ENCODE assay signal across 20 mouse cellular contexts in the genomic region with DNA sequence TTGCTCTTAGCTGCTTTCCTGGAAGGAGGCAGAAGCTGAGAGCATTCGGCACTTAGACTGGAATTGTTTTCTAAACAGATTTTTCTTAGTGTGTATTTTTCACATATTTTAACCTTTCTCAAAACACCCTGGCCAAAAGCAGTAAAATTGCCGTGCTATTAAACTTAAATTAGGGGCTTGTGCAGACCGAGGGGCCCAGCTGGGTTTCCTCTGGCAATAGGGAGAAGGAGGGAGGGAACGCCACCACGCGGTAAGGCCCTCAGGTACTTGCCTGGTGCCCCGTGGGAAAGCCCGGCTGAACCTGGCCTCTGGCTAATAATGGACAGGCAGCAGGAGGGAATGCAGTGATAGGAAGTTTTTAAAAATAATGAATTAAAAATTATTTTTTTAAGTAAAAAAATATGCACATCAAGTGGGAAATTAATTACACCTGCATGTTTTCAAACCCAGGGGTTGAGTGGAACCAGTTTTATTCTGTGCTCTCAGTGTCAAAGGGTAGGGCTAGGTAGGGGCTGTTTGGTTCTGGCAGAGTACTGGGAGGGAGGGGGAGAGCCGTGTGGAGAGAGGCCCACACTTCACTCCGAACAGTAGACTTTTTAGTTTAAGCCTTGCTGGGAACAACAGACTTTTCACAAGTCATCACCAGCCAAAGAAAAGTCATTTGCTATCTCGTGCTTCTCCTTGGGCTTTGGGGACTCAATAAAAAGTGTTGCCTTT.
DNase-seq lines count a peak whose midpoint lies in the region; ATAC-seq and TF ChIP-seq lines count a peak whose summit lies in the region.
"Had no signal": no experiment of that assay in that cellular context is flagged by ENCODE, and none has a peak within 500 bp of the region (broad histone marks: within the 10 kb centered on the region; RNA-seq: fewer than 3 reads in every experiment).

No protein-coding gene starts in this region.

- peak; percentile 30 for DNase-seq in embryo, embryonic 10.5 days (ENCODE audit: low spot score)
- DNase-seq in embryo, embryonic 9.5 days (ENCODE audit: extremely low spot score), result no peak
- peak; percentile 79 for DNase-seq in kidney, postnatal 0 days (ENCODE audit: low spot score)
- DNase-seq in kidney, postnatal 25 days, result no peak
- peak; percentile 64 for DNase-seq in embryonic facial prominence, embryonic 10.5 days (ENCODE audit: low spot score)
- DNase-seq in cerebellum, postnatal 4 days (ENCODE audit: low spot score in 2 of 2), result no peak
- DNase-seq in gastrocnemius, postnatal 14 days, result no peak
- DNase-seq: cerebellum, adult 9-11 months; heart, postnatal 36 days; lung, embryonic 14.5 days; lung, postnatal 4 days; right cerebral cortex, postnatal 4 days; thymus, postnatal 14 days had no signal

- no peak overlapping the region for H3K9ac ChIP-seq in kidney, postnatal 0 days (ENCODE audit: low read depth, low read length)
- H3K9ac ChIP-seq in limb, embryonic 12.5 days (replicated peaks), result no peak overlapping the region
- H3K9ac ChIP-seq: embryonic facial prominence, embryonic 15.5 days; forebrain, embryonic 13.5 days; heart, embryonic 13.5 days; lung, embryonic 14.5 days had no signal

- no peak overlapping the region for H3K4me3 ChIP-seq in kidney, postnatal 0 days (replicated peaks; ENCODE audit: low read depth, low read length)
- H3K4me3 ChIP-seq in embryonic facial prominence, embryonic 10.5 days, result no peak overlapping the region
- H3K4me3 ChIP-seq in limb, embryonic 12.5 days (replicated peaks), result no peak overlapping the region
- H3K4me3 ChIP-seq: embryonic facial prominence, embryonic 15.5 days; forebrain, embryonic 13.5 days; heart, embryonic 13.5 days; layer of hippocampus, adult 2 months; midbrain, embryonic 10.5 days had no signal

- no peaks in the 10 kb centered on the region for H3K9me3 ChIP-seq in kidney, postnatal 0 days (replicated peaks; ENCODE audit: low read length)
- no peaks in the 10 kb centered on the region for H3K9me3 ChIP-seq in embryonic facial prominence, embryonic 10.5 days
- H3K9me3 ChIP-seq in limb, embryonic 12.5 days, result no peaks in the 10 kb centered on the region
- H3K9me3 ChIP-seq: embryonic facial prominence, embryonic 15.5 days; forebrain, embryonic 13.5 days; heart, embryonic 13.5 days; midbrain, embryonic 10.5 days had no signal

- no peaks in the 10 kb centered on the region; the same call in 1 of the 2 replicates for H3K27me3 ChIP-seq in kidney, postnatal 0 days (ENCODE audit: insufficient read depth, low read length)
- peaks cover 9% of the 10 kb centered on the region; the same call in 1 of the 2 replicates for H3K27me3 ChIP-seq in embryonic facial prominence, embryonic 10.5 days (replicated peaks; ENCODE audit: low read depth, poor library complexity, severe bottlenecking)
- no peaks in the 10 kb centered on the region for H3K27me3 ChIP-seq in limb, embryonic 12.5 days
- H3K27me3 ChIP-seq: embryonic facial prominence, embryonic 15.5 days; forebrain, embryonic 13.5 days had no signal

- TF ChIP-seq CTCF in kidney, postnatal 0 days (IDR thresholded peaks at IDR 0.05; ENCODE audit: low read depth), result no peak

- no peak overlapping the region for H3K4me2 ChIP-seq in kidney, postnatal 0 days (ENCODE audit: low read length)
- H3K4me2 ChIP-seq in limb, embryonic 12.5 days, result 0 out of 2 replicates have a peak overlapping the region, but pooled peaks have one; percentile 19
- H3K4me2 ChIP-seq: embryonic facial prominence, embryonic 15.5 days; forebrain, embryonic 13.5 days; heart, embryonic 13.5 days; lung, embryonic 14.5 days had no signal

- peaks cover 7% of the 10 kb centered on the region; the same call in 1 of the 2 replicates for H3K4me1 ChIP-seq in kidney, postnatal 0 days (replicated peaks; ENCODE audit: insufficient read depth, low read length)
- peaks cover 62% of the 10 kb centered on the region for H3K4me1 ChIP-seq in embryonic facial prominence, embryonic 10.5 days
- H3K4me1 ChIP-seq in limb, embryonic 12.5 days (replicated peaks), result peaks cover 63% of the 10 kb centered on the region
- H3K4me1 ChIP-seq: forebrain, embryonic 13.5 days had no signal

- WGBS in kidney, postnatal 0 days, result 23% methylated on average over 11 of the region's 11 CpGs
- WGBS in embryonic facial prominence, embryonic 10.5 days, result 36% methylated on average over 11 of the region's 11 CpGs
- WGBS in limb, embryonic 12.5 days, result 11% methylated on average over 11 of the region's 11 CpGs

- no peak overlapping the region for H3K27ac ChIP-seq in kidney, postnatal 0 days
- peak overlapping the region; percentile 74 for H3K27ac ChIP-seq in embryonic facial prominence, embryonic 10.5 days (replicated peaks)
- H3K27ac ChIP-seq in limb, embryonic 12.5 days, result peak overlapping the region; percentile 87
- H3K27ac ChIP-seq: embryonic facial prominence, embryonic 15.5 days; forebrain, embryonic 13.5 days; heart, embryonic 13.5 days; layer of hippocampus, adult 2 months; midbrain, embryonic 10.5 days had no signal

- H3K36me3 ChIP-seq in kidney, postnatal 0 days (ENCODE audit: insufficient read depth, low read length), result no peaks in the 10 kb centered on the region
- no peaks in the 10 kb centered on the region for H3K36me3 ChIP-seq in embryonic facial prominence, embryonic 10.5 days (replicated peaks)
- H3K36me3 ChIP-seq in limb, embryonic 12.5 days, result no peaks in the 10 kb centered on the region
- H3K36me3 ChIP-seq: embryonic facial prominence, embryonic 15.5 days; heart, embryonic 13.5 days; midbrain, embryonic 10.5 days had no signal

- no peak for ATAC-seq in kidney, postnatal 0 days (replicated peaks; ENCODE audit: low FRiP score, low read depth)
- 0 out of 2 replicates have a peak, but pooled peaks have one; percentile 45 for ATAC-seq in limb, embryonic 12.5 days (ENCODE audit: insufficient number of reproducible peaks, insufficient read depth, low FRiP score, low TSS enrichment, low read depth)
- ATAC-seq: CD4-positive, CD25-positive, alpha-beta regulatory T cell, adult 4 months; forebrain, embryonic 13.5 days had no signal

- intact Hi-C loops in gastrocnemius, postnatal 14 days (cut with DNase I; ENCODE audit: low total_unique reads), result loop anchor here (10.0 kb wide), 1 partner anchor 274 kb away; no protein-coding TSS in a partner anchor

Comparison
In these comparisons a context has a peak if more than half of its experiments do, and no peak if none do; other contexts are left out.
1. DNase-seq: peak in embryo, embryonic 10.5 days (single experiment), kidney, postnatal 0 days (single experiment) and embryonic facial prominence, embryonic 10.5 days (single experiment); none in embryo, embryonic 9.5 days (single experiment), kidney, postnatal 25 days (0 of 2), cerebellum, postnatal 4 days (0 of 2) and gastrocnemius, postnatal 14 days (single experiment).